Comparison of ENCODE assay signal across 8 mouse cellular contexts in the genomic region with DNA sequence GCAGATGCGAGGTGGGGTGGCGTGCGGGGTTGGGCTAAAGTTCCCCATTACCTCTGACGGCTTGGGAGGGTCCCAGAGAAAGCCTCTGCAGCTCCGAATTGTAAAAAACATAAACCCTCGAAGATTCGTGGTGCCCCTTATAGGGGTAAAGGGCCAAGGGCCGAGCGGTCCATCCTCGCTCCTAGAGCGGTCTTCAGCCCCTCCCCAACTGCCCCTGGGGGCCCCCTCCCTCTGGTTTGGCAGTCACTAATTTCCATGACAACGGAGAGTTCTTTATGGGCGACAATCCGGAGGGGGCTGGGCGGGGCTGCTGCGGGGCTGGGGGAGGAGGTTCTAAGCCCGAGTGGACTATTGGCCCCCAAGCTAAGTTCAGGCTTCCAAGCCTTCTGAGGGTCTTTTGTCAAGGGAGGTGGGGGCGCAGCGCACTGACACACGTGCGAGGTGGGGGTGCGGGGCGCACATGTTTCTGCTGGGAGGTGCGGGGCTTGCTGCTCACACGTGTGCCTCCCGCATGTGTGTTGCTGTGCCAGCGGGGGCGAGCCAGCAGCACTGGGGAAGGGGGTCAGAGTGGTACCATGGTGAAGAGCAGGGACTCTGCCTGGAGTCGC. TPM values are rescaled to one million over a fixed set of nuclear protein-coding genes. Genes with fewer than 3 reads are reported as not detected.
DNase-seq lines count a peak whose midpoint lies in the region; ATAC-seq and TF ChIP-seq lines count a peak whose summit lies in the region.

No protein-coding gene starts in this region.

- no peak for TF ChIP-seq CTCF in ES-Bruce4 (IDR thresholded peaks at IDR 0.05; ENCODE audit: low read depth, low read length)
- TF ChIP-seq CTCF in forebrain, postnatal 0 days (IDR thresholded peaks at IDR 0.05; ENCODE audit: low read depth), result peak; percentile 0; the same call in 1 of the 2 replicates
- TF ChIP-seq CTCF in kidney, adult 2 months (conservative IDR thresholded peaks at IDR 0.05; ENCODE audit: insufficient read depth, insufficient read length, low read depth, low read length), result no peak

- WGBS in forebrain, postnatal 0 days, result 2% methylated on average over 29 of the region's 29 CpGs
- WGBS in limb, embryonic 10.5 days, result under 1% methylated on average over 29 of the region's 29 CpGs
- 9% methylated on average over 29 of the region's 29 CpGs for WGBS in kidney, adult 2 months

- H3K36me3 ChIP-seq in ES-Bruce4 (ENCODE audit: control insufficient read depth, insufficient read depth, low read length, poor library complexity, severe bottlenecking), result no peaks in the 10 kb centered on the region
- H3K36me3 ChIP-seq in forebrain, postnatal 0 days (ENCODE audit: insufficient read depth), result no peaks in the 10 kb centered on the region
- H3K36me3 ChIP-seq in limb, embryonic 10.5 days, result no peaks in the 10 kb centered on the region
- H3K36me3 ChIP-seq in kidney, adult 2 months (ENCODE audit: control insufficient read depth, insufficient read depth, low read length), result no peaks in the 10 kb centered on the region

- H3K4me2 ChIP-seq in forebrain, postnatal 0 days (ENCODE audit: low read depth), result peak overlapping the region; percentile 74

- H3K27me3 ChIP-seq in ES-Bruce4 (ENCODE audit: control insufficient read depth, insufficient read depth, low read length, poor library complexity, severe bottlenecking), result no peaks in the 10 kb centered on the region
- no peaks in the 10 kb centered on the region for H3K27me3 ChIP-seq in forebrain, postnatal 0 days (ENCODE audit: insufficient read depth, low read length)
- peaks cover 45% of the 10 kb centered on the region for H3K27me3 ChIP-seq in limb, embryonic 10.5 days (ENCODE audit: low read depth, poor library complexity, severe bottlenecking)
- H3K27me3 ChIP-seq in kidney, adult 2 months (replicated peaks; ENCODE audit: control insufficient read depth, insufficient read depth, low read length), result peaks cover 5% of the 10 kb centered on the region; the same call in 1 of the 2 replicates

- TF ChIP-seq POLR2A in ES-Bruce4 (IDR thresholded peaks at IDR 0.05; ENCODE audit: insufficient read depth, low read length), result no peak
- TF ChIP-seq POLR2A in kidney, adult 2 months (IDR thresholded peaks at IDR 0.05; ENCODE audit: low read depth, low read length), result no peak

- DNase-seq in frontal cortex, adult 2 months (ENCODE audit: extremely low spot score in 1 of 2, low spot score in 1 of 2), result no peak
- DNase-seq in forebrain, postnatal 0 days, result peak; percentile 58
- peak; percentile 59 for DNase-seq in limb, embryonic 10.5 days (ENCODE audit: low spot score)
- DNase-seq in retina, embryonic 14.5 days (ENCODE audit: low spot score), result peak; percentile 34
- DNase-seq in kidney, adult 2 months, result no peak

- H3K4me3 ChIP-seq in ES-Bruce4 (ENCODE audit: low read depth, low read length), result peak overlapping the region; percentile 69
- H3K4me3 ChIP-seq in forebrain, postnatal 0 days (ENCODE audit: low read depth, low read length), result peak overlapping the region; percentile 59
- peak overlapping the region; percentile 68 for H3K4me3 ChIP-seq in limb, embryonic 10.5 days
- H3K4me3 ChIP-seq in kidney, adult 2 months (ENCODE audit: insufficient read depth, low read depth, low read length), result no peak overlapping the region

- peak; percentile 17; the same call in 1 of the 2 replicates for ATAC-seq in frontal cortex, adult (ENCODE audit: low TSS enrichment)
- peak; percentile 72 for ATAC-seq in forebrain, postnatal 0 days
- no peak for ATAC-seq in megakaryocyte-erythroid progenitor cell, adult 5-6 weeks (replicated peaks; ENCODE audit: low FRiP score, low TSS enrichment, poor library complexity, severe bottlenecking)

- H3K27ac ChIP-seq in ES-Bruce4 (ENCODE audit: insufficient read depth, low read length), result no peak overlapping the region
- peak overlapping the region; percentile 50 for H3K27ac ChIP-seq in forebrain, postnatal 0 days (ENCODE audit: low read depth, low read length)
- peak overlapping the region; percentile 83 for H3K27ac ChIP-seq in limb, embryonic 10.5 days
- H3K27ac ChIP-seq in kidney, adult 2 months (ENCODE audit: insufficient read depth, low read depth, low read length), result no peak overlapping the region

- TF ChIP-seq EP300 in ES-Bruce4 (IDR thresholded peaks at IDR 0.05; ENCODE audit: insufficient read depth, low read depth, low read length), result 0 out of 2 replicates have a peak, but pooled peaks have one; percentile 23

- no peaks in the 10 kb centered on the region for H3K9me3 ChIP-seq in ES-Bruce4 (replicated peaks; ENCODE audit: control insufficient read depth, insufficient read depth, low read length, poor library complexity, severe bottlenecking)
- no peaks in the 10 kb centered on the region for H3K9me3 ChIP-seq in forebrain, postnatal 0 days (ENCODE audit: low read length)
- no peaks in the 10 kb centered on the region for H3K9me3 ChIP-seq in limb, embryonic 10.5 days (replicated peaks)

- peak overlapping the region; percentile 56 for H3K9ac ChIP-seq in ES-Bruce4 (ENCODE audit: low read depth, poor library complexity, severe bottlenecking)
- H3K9ac ChIP-seq in forebrain, postnatal 0 days, result peak overlapping the region; percentile 80

- H3K4me1 ChIP-seq in ES-Bruce4 (ENCODE audit: control insufficient read depth, insufficient read depth, low read length), result no peaks in the 10 kb centered on the region
- peaks cover 8% of the 10 kb centered on the region; the same call in 1 of the 2 replicates for H3K4me1 ChIP-seq in forebrain, postnatal 0 days (ENCODE audit: insufficient read depth)
- H3K4me1 ChIP-seq in limb, embryonic 10.5 days, result peaks cover 45% of the 10 kb centered on the region
- no peaks in the 10 kb centered on the region for H3K4me1 ChIP-seq in kidney, adult 2 months (ENCODE audit: control insufficient read depth, insufficient read depth, low read length)

RNA-seq across cellular contexts. Expression of gene Camkv, which starts 0.8 kb away (rescaled TPM):
- 405 and 456 TPM in 2 replicates for polyA plus RNA-seq in frontal cortex, adult 2 months (2012; rRNA removed)
- 4.0 and 5.6 TPM in 2 replicates for polyA plus RNA-seq in ES-Bruce4 (2011; ENCODE audit: insufficient read depth, insufficient read length, low read depth, missing spikeins)
- total RNA-seq in forebrain, postnatal 0 days (2014; rRNA removed), result 228 and 329 TPM in 2 replicates
- polyA plus RNA-seq in forebrain, postnatal 0 days (2015; fragmentation: Nextera tagmentation; extraction: Ambion mirVana), result 194 and 197 TPM in 2 replicates
- polyA plus RNA-seq in limb, embryonic 10.5 days (2016; fragmentation: Nextera tagmentation; extraction: Ambion mirVana), result 7.5 and 9.9 TPM in 2 replicates
- total RNA-seq in megakaryocyte-erythroid progenitor cell, adult 5-6 weeks (2014; fragmentation: Nextera tagmentation), result 0.22 TPM in 1 of 2 replicates, not detected in the other
- not detected in 2 replicates for total RNA-seq in megakaryocyte-erythroid progenitor cell, adult 5-6 weeks (2017)
- polyA plus RNA-seq in kidney, adult 2 months (2012; rRNA removed), result not detected in 2 replicates

RNA-seq across cellular contexts. Expression of gene Actl11, which starts 8.1 kb away (rescaled TPM):
- not detected in 2 replicates for polyA plus RNA-seq in frontal cortex, adult 2 months (2012; rRNA removed)
- not detected in 2 replicates for polyA plus RNA-seq in ES-Bruce4 (2011; ENCODE audit: insufficient read depth, insufficient read length, low read depth, missing spikeins)
- not detected in 2 replicates for total RNA-seq in forebrain, postnatal 0 days (2014; rRNA removed)
- polyA plus RNA-seq in forebrain, postnatal 0 days (2015; fragmentation: Nextera tagmentation; extraction: Ambion mirVana), result not detected in 2 replicates
- not detected in 2 replicates for polyA plus RNA-seq in limb, embryonic 10.5 days (2016; fragmentation: Nextera tagmentation; extraction: Ambion mirVana)
- total RNA-seq in megakaryocyte-erythroid progenitor cell, adult 5-6 weeks (2014; fragmentation: Nextera tagmentation), result not detected in 2 replicates
- total RNA-seq in megakaryocyte-erythroid progenitor cell, adult 5-6 weeks (2017), result not detected in 2 replicates
- polyA plus RNA-seq in kidney, adult 2 months (2012; rRNA removed), result 0.05 and 0.11 TPM in 2 replicates

RNA-seq across cellular contexts. Expression of gene Traip, which starts 13.6 kb away (rescaled TPM):
- polyA plus RNA-seq in frontal cortex, adult 2 months (2012; rRNA removed), result 21.0 and 21.2 TPM in 2 replicates
- polyA plus RNA-seq in ES-Bruce4 (2011; ENCODE audit: insufficient read depth, insufficient read length, low read depth, missing spikeins), result 17.2 and 20.4 TPM in 2 replicates
- 11.0 and 15.7 TPM in 2 replicates for total RNA-seq in forebrain, postnatal 0 days (2014; rRNA removed)
- polyA plus RNA-seq in forebrain, postnatal 0 days (2015; fragmentation: Nextera tagmentation; extraction: Ambion mirVana), result 11.2 TPM in 2 replicates
- 43.2 and 45.9 TPM in 2 replicates for polyA plus RNA-seq in limb, embryonic 10.5 days (2016; fragmentation: Nextera tagmentation; extraction: Ambion mirVana)
- total RNA-seq in megakaryocyte-erythroid progenitor cell, adult 5-6 weeks (2014; fragmentation: Nextera tagmentation), result 22.4 and 31.0 TPM in 2 replicates
- total RNA-seq in megakaryocyte-erythroid progenitor cell, adult 5-6 weeks (2017), result 17.2 and 18.4 TPM in 2 replicates
- polyA plus RNA-seq in kidney, adult 2 months (2012; rRNA removed), result 0.26 and 0.28 TPM in 2 replicates

RNA-seq across cellular contexts. Expression of gene Mst1r, which starts 29.6 kb away (rescaled TPM):
- 1.2 and 2.1 TPM in 2 replicates for polyA plus RNA-seq in frontal cortex, adult 2 months (2012; rRNA removed)
- polyA plus RNA-seq in ES-Bruce4 (2011; ENCODE audit: insufficient read depth, insufficient read length, low read depth, missing spikeins), result 0.16 and 0.61 TPM in 2 replicates
- 0.86 and 1.0 TPM in 2 replicates for total RNA-seq in forebrain, postnatal 0 days (2014; rRNA removed)
- 0.48 and 1.0 TPM in 2 replicates for polyA plus RNA-seq in forebrain, postnatal 0 days (2015; fragmentation: Nextera tagmentation; extraction: Ambion mirVana)
- 0.30 and 1.2 TPM in 2 replicates for polyA plus RNA-seq in limb, embryonic 10.5 days (2016; fragmentation: Nextera tagmentation; extraction: Ambion mirVana)
- total RNA-seq in megakaryocyte-erythroid progenitor cell, adult 5-6 weeks (2014; fragmentation: Nextera tagmentation), result not detected in 2 replicates
- not detected in 2 replicates for total RNA-seq in megakaryocyte-erythroid progenitor cell, adult 5-6 weeks (2017)
- polyA plus RNA-seq in kidney, adult 2 months (2012; rRNA removed), result 1.2 and 2.8 TPM in 2 replicates

RNA-seq across cellular contexts. Expression of gene Uba7, which starts 39.0 kb away (rescaled TPM):
- 15.6 and 16.7 TPM in 2 replicates for polyA plus RNA-seq in frontal cortex, adult 2 months (2012; rRNA removed)
- polyA plus RNA-seq in ES-Bruce4 (2011; ENCODE audit: insufficient read depth, insufficient read length, low read depth, missing spikeins), result 0.52 and 2.1 TPM in 2 replicates
- total RNA-seq in forebrain, postnatal 0 days (2014; rRNA removed), result 3.5 and 4.0 TPM in 2 replicates
- polyA plus RNA-seq in forebrain, postnatal 0 days (2015; fragmentation: Nextera tagmentation; extraction: Ambion mirVana), result 4.5 and 4.8 TPM in 2 replicates
- 18.6 and 22.5 TPM in 2 replicates for polyA plus RNA-seq in limb, embryonic 10.5 days (2016; fragmentation: Nextera tagmentation; extraction: Ambion mirVana)
- total RNA-seq in megakaryocyte-erythroid progenitor cell, adult 5-6 weeks (2014; fragmentation: Nextera tagmentation), result 111 and 114 TPM in 2 replicates
- total RNA-seq in megakaryocyte-erythroid progenitor cell, adult 5-6 weeks (2017), result 17.7 and 30.3 TPM in 2 replicates
- 42.4 and 43.0 TPM in 2 replicates for polyA plus RNA-seq in kidney, adult 2 months (2012; rRNA removed)

Comparison
In these comparisons a context has a peak if more than half of its experiments do, and no peak if none do; other contexts are left out.
1. DNase-seq: peak in forebrain, postnatal 0 days (single experiment), limb, embryonic 10.5 days (single experiment) and retina, embryonic 14.5 days (single experiment); none in frontal cortex, adult 2 months (0 of 2) and kidney, adult 2 months (single experiment).
2. H3K27ac ChIP-seq: peak in forebrain, postnatal 0 days (single experiment) and limb, embryonic 10.5 days (single experiment); none in ES-Bruce4 (single experiment) and kidney, adult 2 months (single experiment).
3. RNA of gene Camkv, which starts 0.8 kb away (polyA plus RNA-seq): 405 to 456 TPM in frontal cortex, adult 2 months and 194 to 197 TPM in forebrain, postnatal 0 days; 7.5 to 9.9 TPM in limb, embryonic 10.5 days, 4.0 to 5.6 TPM in ES-Bruce4 and not detected in kidney, adult 2 months; every median in the first group is over 10 times any median in the second.